Mouse (Mus musculus) forebrain, embryonic 11.5 days (tissue): ENCODE measurements around the gene Lingo1. TPM values are rescaled to one million over a fixed set of nuclear protein-coding genes. Genes with fewer than 3 reads are reported as not detected.

Experiments used
- ATAC-seq: fragments of 200-750 bp; cut with Nextera tagmentation; replicated peaks from 2 replicates; pipeline ENCODE4 v1.8.0; 2017; ENCODE audit warnings: moderate TSS enrichment; ENCODE audit not compliant: low FRiP score
- DNase-seq: peaks from one replicate; pipeline ENCODE4 v3.0.0-alpha.2; 2017; ENCODE audit warnings: low spot score
- H3K27ac ChIP-seq: fragments of 300-500 bp; sonication (generic); 2 replicates; pipeline ENCODE4 v1.5.1; 2014; ENCODE audit warnings: low read depth, low read length
- H3K27me3 ChIP-seq: fragments of 300-500 bp; sonication (generic); 2 replicates; pipeline ENCODE4 v1.6.1; 2014; ENCODE audit warnings: mild to moderate bottlenecking, low read length, mixed read lengths; ENCODE audit not compliant: control insufficient read depth, insufficient read depth
- H3K36me3 ChIP-seq: fragments of 300-500 bp; sonication (generic); 2 replicates; pipeline ENCODE4 v1.6.1; 2014; ENCODE audit warnings: mild to moderate bottlenecking, low read length, moderate library complexity, mixed read lengths; ENCODE audit not compliant: control insufficient read depth, insufficient read depth
- H3K4me1 ChIP-seq: fragments of 300-500 bp; sonication (generic); replicated peaks from 2 replicates; pipeline ENCODE4 v1.6.1; 2014; ENCODE audit warnings: low read length, mixed read lengths; ENCODE audit not compliant: control insufficient read depth, insufficient read depth
- H3K4me2 ChIP-seq: fragments of 300-500 bp; sonication (generic); 2 replicates; pipeline ENCODE4 v1.6.1; 2014; ENCODE audit warnings: low read depth, mild to moderate bottlenecking, low read length, moderate library complexity, mixed read lengths; ENCODE audit not compliant: severe bottlenecking
- H3K4me3 ChIP-seq: fragments of 300-500 bp; sonication (generic); 2 replicates; pipeline ENCODE4 v1.5.1; 2014; ENCODE audit warnings: low read depth, low read length
- H3K9ac ChIP-seq: fragments of 300-500 bp; sonication (generic); 2 replicates; pipeline ENCODE4 v1.6.1; 2014; ENCODE audit warnings: low read length
- H3K9me3 ChIP-seq: fragments of 300-500 bp; sonication (generic); 2 replicates; pipeline ENCODE4 v1.6.1; 2016; ENCODE audit warnings: low read length, mixed read lengths; ENCODE audit not compliant: control insufficient read depth
- WGBS: fragments of 180-500 bp; shearing (Covaris S2); extraction: QIAGEN DNeasy Blood & Tissue Kit; methylation state at CpG from one replicate; pipeline ENCODE4 v1.1.7; 2014; 5-methylcytosine and 5-hydroxymethylcytosine counted together
- polyA plus RNA-seq: library from polyadenylated mRNA; unstranded; fragments of >200 nt; fragmentation: Nextera tagmentation; extraction: Ambion mirVana; gene quantifications from 2 replicates; pipeline ENCODE4 v1.2.1, GENCODE M21; 2014

The Lingo1 gene
- polyA plus RNA-seq, 1 experiment from 2014 or later: 2.5 TPM

GRCm38 (mm10) chr9:56767653-56768136, 28.6 kb downstream of the Lingo1 start:
- H3K27me3 ChIP-seq: no peaks in the 10 kb centered on the region
- 53% methylated on average over 9 of the region's 9 CpGs for WGBS
- no peaks in the 10 kb centered on the region for H3K9me3 ChIP-seq
- ATAC-seq: 0 out of 2 replicates have a peak, but pooled peaks have one; percentile 33
- peak; percentile 65 for DNase-seq
- no peak overlapping the region for H3K27ac ChIP-seq
- peaks cover 3% of the 10 kb centered on the region; the same call in 1 of the 2 replicates for H3K4me1 ChIP-seq
- no peak overlapping the region for H3K9ac ChIP-seq
- no peak overlapping the region for H3K4me3 ChIP-seq
- no peak overlapping the region for H3K4me2 ChIP-seq
- H3K36me3 ChIP-seq: no peaks in the 10 kb centered on the region

- DNase-seq (no peak), ATAC-seq (no peak)
- no peak overlapping the region for H3K4me2 ChIP-seq
- H3K27ac ChIP-seq: no peak overlapping the region
- H3K36me3 ChIP-seq: no peaks in the 10 kb centered on the region
- no peaks in the 10 kb centered on the region for H3K27me3 ChIP-seq
- H3K9me3 ChIP-seq: no peaks in the 10 kb centered on the region
- H3K9ac ChIP-seq: no peak overlapping the region
- no peak overlapping the region for H3K4me3 ChIP-seq
- WGBS: 61% methylated on average over 11 of the region's 11 CpGs
- peaks cover 3% of the 10 kb centered on the region; the same call in 1 of the 2 replicates for H3K4me1 ChIP-seq
Observed at GRCm38 (mm10) chr9:56766629-56767357, 29.5 kb downstream of the Lingo1 start.

DNA sequence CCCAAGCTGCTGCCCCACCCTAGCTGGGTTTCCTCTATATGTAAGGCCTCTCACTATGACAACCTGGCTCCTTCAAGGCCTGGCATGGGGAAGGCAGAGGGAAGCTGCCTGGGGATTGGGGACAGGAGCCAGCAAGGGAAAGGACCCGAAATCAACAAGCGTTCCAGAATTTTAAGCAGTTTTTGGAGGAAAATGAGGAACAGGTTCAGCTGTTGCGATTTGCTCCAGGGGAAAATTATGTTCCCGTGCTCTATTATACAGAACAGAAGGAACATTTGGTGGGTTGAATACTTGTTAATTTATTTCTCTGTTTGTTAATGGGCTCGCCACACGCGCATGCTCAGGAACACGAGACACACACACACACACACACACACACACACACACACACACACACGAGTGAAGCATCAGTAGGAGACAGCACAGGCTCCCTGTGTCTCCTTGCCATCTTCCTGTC, 34.1 kb downstream of the Lingo1 start:
- Histone ChIP-seq H3K9ac (no peak overlapping the region), H3K27ac (no peak overlapping the region), H3K4me3 (no peak overlapping the region), H3K4me2 (no peak overlapping the region), H3K4me1 (peaks cover 4% of the 10 kb centered on the region), H3K27me3 (no peaks in the 10 kb centered on the region), H3K36me3 (no peaks in the 10 kb centered on the region), H3K9me3 (no peaks in the 10 kb centered on the region)
- DNase-seq: no peak
- 89% methylated on average over 9 of the region's 9 CpGs for WGBS
- no peak for ATAC-seq

DNA sequence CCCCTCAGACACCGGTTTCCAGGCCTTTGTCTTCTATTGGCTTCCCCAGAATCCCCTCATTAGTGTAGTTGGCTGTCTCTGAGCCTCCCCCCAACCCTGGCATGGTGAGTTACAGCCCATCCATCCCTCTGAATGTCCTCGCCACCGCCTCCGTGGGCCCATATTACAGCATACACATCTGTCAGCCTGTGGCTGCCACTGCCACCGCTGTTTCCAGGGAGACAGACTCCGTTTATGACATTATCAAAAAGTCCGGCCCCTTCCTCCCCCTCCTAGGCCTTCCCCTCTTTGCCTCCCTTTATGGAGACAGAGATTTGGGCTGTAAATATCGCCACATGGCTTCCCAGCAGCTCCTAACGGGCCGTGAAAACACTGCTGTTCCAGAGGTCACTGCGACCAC, 38.5 kb downstream of the Lingo1 start:
- no peak for DNase-seq
- no peak overlapping the region for H3K27ac ChIP-seq
- H3K9me3 ChIP-seq: no peaks in the 10 kb centered on the region
- no peak overlapping the region for H3K9ac ChIP-seq
- ATAC-seq: no peak
- H3K36me3 ChIP-seq: no peaks in the 10 kb centered on the region
- H3K4me3 ChIP-seq: no peak overlapping the region
- H3K27me3 ChIP-seq: no peaks in the 10 kb centered on the region
- WGBS: 57% methylated on average over 11 of the region's 11 CpGs
- no peak overlapping the region for H3K4me2 ChIP-seq
- peaks cover 4% of the 10 kb centered on the region; the same call in 1 of the 2 replicates for H3K4me1 ChIP-seq

GRCm38 (mm10) chr9:56755119-56755518, 41.1 kb downstream of the Lingo1 start:
- Histone ChIP-seq H3K4me3 (no peak overlapping the region), H3K4me2 (no peak overlapping the region), H3K36me3 (no peaks in the 10 kb centered on the region), H3K9me3 (no peaks in the 10 kb centered on the region), H3K27me3 (no peaks in the 10 kb centered on the region), H3K9ac (no peak overlapping the region), H3K27ac (no peak overlapping the region), H3K4me1 (no peaks in the 10 kb centered on the region)
- ATAC-seq: no peak
- WGBS: 66% methylated on average over 5 of the region's 5 CpGs
- DNase-seq: peak; percentile 60

DNA sequence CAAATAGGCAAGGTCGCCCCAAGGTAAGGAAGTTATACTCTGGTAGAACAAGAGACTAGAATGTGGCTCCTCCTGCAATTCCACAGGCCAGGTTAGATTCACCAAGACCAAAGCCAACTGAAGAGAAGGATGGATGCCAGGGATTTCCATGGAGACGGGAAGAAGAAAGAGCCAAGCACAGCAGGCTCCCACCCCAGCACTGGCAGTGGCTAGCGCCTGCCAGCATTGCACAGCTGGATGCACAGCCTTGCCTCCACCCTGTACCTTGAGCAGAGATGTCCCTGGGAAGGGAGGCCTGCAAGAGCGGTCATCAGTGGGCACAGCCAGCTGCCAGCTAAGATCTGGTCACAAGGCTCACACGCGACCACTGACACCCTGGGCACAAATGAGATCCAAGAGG, 42.9 kb downstream of the Lingo1 start:
- Histone ChIP-seq H3K4me3 (no peak overlapping the region), H3K4me1 (no peaks in the 10 kb centered on the region), H3K9ac (no peak overlapping the region), H3K27me3 (no peaks in the 10 kb centered on the region), H3K27ac (no peak overlapping the region), H3K36me3 (no peaks in the 10 kb centered on the region), H3K4me2 (no peak overlapping the region), H3K9me3 (no peaks in the 10 kb centered on the region)
- ATAC-seq (no peak), DNase-seq (no peak)
- WGBS: 84% methylated on average over 6 of the region's 6 CpGs

DNA sequence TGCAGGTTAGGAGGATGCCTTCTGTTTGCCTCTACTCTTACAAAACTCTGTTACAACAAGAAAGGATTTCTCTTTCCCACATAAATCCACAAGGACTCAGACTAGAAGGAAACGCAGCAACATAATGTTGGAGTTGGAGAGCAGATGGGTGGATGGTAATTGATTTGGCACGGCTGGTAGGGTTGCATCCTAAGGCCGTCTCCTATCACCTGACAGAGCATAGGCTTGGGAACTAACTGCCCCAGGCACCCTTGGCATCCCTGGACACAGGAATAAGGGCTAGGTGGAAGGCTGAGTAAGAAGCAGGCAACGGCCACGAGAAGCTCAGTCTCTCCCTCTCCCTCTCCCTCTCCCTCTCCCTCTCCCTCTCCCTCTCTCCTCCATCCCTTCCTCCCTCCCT, 48.2 kb downstream of the Lingo1 start:
- Histone ChIP-seq H3K9me3 (no peaks in the 10 kb centered on the region), H3K4me3 (no peak overlapping the region), H3K27ac (no peak overlapping the region), H3K4me1 (peaks cover 4% of the 10 kb centered on the region; the same call in 1 of the 2 replicates), H3K36me3 (no peaks in the 10 kb centered on the region), H3K9ac (no peak overlapping the region), H3K4me2 (no peak overlapping the region), H3K27me3 (peaks cover 13% of the 10 kb centered on the region)
- 69% methylated on average over 5 of the region's 5 CpGs for WGBS
- ATAC-seq: no peak
- no peak for DNase-seq

DNA sequence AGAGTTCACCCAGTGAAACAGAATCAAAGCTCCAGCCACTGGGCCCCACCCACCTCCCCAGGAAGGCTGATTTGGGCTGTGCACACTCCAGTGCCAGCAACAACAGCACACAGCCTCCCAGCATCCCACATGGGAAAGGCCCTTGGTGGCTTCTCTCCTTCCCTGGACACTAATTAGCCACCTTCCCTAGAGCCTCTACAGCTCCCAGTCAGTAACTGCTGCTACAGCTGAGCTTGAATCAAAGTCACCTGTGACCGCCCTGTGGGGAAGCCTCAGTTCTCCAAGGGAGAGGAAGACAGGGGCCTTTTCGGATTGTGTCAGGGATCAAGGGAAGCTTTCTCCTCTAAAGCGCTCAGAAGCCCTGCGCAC, 49.4 kb downstream of the Lingo1 start:
- ATAC-seq: no peak
- H3K9ac ChIP-seq: no peak overlapping the region
- H3K27me3 ChIP-seq: peaks cover 16% of the 10 kb centered on the region
- no peak overlapping the region for H3K27ac ChIP-seq
- H3K4me2 ChIP-seq: no peak overlapping the region
- no peaks in the 10 kb centered on the region for H3K36me3 ChIP-seq
- WGBS: 46% methylated on average over 4 of the region's 4 CpGs
- no peaks in the 10 kb centered on the region for H3K9me3 ChIP-seq
- H3K4me3 ChIP-seq: no peak overlapping the region
- H3K4me1 ChIP-seq: peaks cover 4% of the 10 kb centered on the region; the same call in 1 of the 2 replicates
- no peak for DNase-seq
